Mouse (Mus musculus): ENCODE results near the gene 9930111J21Rik2. TPM values are rescaled to one million over a fixed set of nuclear protein-coding genes. Genes with fewer than 3 reads are reported as not detected.

The 9930111J21Rik2 gene
- polyA plus RNA-seq (2012; rRNA removed): 0.10 and 0.29 TPM in 2 replicates

DNA sequence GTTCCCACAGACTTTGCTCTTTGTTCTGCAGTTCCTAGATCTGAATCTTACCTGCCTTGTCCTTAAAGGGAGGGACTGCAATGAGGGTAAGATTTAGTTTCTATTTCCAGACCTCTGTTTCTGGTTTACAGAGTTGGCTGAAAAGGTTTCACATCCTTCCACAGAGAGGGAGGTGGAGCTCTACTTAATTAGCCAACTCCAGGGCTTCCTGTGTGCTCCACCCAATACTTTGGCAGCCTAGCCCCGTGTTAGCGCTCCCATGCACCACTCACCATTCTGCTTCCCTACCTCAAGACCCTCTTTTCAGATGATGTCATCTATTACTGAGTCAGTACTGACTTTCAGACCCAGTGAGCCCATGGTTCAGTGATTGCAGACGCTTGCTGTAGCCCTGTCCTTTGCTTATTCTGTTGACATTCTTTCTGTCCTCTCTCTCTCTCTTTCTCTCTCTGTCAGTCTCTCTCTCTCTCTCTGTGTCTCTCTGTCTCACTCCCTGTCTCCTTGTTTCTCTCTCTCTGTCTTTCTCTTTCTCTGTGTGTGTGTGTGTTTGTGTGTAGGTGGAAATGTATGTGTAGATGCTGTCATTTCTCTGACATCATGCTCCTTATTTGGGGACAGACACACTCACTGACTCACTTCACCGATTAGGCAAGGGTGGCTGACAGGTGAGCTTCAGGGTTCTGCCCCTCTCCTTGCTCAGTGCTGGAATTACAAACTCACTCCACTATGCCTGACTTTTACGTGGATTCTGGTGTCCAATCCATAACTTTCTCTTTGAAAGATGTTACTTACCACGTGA, at the start of gene 9930111J21Rik2:
TSS of gene 9930111J21Rik2 (minus strand) at position 150 of the 799 bp plus-strand sequence.

DNA sequence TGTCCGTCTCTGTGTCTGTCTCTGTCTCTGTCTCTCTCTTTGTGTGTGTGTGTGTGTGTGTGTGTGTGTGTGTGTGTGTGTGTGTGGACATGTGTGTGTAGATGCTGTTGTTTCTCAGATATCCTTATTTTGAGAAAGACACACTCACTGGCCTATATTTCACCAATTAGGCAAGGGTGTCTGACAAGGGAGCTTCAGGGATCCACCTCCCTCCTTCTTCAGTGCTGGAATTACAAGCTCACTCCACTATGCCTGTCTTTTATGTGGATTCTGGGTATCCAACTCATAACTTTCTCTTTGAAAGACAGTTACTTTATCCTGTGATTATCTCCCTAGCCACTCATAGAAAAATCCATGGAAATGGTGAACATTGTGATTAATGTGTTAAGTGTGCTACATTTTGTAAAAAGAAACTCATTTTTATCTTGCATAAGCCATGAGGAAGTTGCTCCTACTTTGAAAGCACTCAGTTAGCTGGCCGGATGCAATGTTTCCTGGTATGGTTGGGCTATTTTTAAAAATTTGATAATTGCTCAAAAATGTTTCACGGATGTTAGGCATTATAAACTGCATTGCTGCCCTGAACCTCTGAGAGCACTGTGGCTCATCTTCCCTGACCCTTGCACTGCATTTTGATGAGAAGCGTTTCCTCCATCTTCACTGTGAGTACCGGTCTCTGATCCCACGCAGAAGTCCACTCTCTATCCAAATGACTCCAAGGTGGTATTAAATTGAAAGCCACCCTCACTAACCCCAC, 25.1 kb upstream of the 9930111J21Rik2 start, which contains the start of gene Ifi47:
TSS of gene Ifi47 (plus strand) at position 587 of the 757 bp plus-strand sequence.

DNA sequence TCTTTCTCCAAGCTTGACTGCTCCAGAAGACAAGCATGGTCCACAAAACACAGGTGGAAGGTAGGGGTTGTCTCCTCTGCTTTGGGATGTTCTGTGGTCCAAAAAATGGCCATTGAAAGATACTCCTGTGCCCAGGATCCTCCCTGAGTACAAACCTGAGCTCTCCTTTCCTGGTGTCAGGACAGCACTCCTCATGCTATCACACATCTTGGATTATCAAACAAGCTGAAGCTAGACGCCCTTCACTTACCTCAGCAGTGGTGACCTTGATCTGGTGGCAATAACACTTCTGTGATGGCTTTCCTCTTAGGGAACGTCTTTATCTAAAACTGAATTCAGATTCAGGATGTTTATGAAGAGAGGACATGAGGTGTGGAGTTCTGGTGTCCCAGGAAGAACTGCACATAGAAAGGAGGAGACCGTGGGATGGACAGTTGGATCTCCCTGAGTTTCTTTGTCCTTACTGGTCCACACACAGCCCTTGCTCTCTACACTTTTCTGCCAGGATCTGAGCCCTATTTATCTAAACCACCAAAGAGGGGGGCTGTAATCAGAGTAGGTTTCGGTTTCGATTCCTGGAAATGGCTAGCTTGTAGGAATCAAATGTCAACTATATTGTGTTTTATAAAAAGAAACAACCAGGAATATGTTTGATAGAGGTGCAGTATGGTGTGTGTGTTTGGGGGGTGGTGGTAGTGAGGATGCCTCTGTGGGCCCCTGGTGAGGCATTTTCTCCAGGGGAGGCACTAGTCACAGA, 12.8 kb upstream of the 9930111J21Rik2 start, which contains the start of gene Tgtp2:
TSS of gene Tgtp2 (minus strand) at position 494 of the 757 bp plus-strand sequence.

DNA sequence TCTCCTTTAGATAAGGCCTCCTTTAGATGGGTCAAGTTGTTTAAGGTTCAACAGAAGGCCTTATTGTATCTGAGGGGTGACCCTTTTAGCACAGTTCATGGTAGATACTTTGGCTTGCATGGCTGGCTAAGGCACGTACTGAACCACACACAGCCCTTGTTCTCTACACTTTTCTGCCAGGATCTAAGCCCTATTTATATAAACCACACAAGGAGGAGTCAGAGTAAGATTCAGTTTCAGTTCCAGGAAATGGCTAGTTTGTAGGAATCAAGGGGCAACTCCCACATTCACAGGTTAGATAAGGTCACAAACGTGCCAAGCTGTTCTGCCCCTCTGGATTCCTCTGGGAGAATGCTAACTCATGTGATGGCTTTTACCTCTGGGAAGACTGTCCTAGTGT, 57.0 kb downstream of the 9930111J21Rik2 start, which contains the start of gene Tgtp1:
TSS of gene Tgtp1 (minus strand) at position 155 of the 400 bp plus-strand sequence.

DNA sequence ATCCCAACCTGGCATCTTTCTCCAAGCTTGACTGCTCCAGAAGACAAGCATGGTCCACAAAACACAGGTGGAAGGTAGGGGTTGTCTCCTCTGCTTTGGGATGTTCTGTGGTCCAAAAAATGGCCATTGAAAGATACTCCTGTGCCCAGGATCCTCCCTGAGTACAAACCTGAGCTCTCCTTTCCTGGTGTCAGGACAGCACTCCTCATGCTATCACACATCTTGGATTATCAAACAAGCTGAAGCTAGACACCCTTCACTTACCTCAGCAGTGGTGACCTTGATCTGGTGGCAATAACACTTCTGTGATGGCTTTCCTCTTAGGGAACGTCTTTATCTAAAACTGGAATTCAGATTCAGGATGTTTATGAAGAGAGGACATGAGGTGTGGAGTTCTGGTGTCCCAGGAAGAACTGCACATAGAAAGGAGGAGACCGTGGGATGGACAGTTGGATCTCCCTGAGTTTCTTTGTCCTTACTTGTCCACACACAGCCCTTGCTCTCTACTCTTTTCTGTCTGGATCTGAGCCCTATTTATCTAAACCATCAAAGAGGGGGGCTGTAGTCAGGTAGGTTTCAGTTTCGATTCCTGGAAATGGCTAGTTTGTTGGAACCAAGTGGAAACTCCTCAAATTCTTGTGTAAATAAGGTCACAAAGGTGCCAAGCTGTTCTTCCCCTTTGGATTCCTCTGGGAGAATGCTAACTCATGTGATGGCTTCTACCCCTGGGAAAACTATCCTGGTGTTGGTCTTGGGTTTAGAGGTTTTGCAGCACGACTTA, 59.1 kb downstream of the 9930111J21Rik2 start, which contains the start of gene Gm12185:
TSS of gene Gm12185 (minus strand) at position 487 of the 781 bp plus-strand sequence.

DNA sequence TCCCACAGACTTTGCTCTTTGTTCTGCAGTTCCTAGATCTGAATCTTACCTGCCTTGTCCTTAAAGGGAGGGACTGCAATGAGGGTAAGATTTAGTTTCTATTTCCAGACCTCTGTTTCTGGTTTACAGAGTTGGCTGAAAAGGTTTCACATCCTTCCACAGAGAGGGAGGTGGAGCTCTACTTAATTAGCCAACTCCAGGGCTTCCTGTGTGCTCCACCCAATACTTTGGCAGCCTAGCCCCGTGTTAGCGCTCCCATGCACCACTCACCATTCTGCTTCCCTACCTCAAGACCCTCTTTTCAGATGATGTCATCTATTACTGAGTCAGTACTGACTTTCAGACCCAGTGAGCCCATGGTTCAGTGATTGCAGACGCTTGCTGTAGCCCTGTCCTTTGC, 71.8 kb downstream of the 9930111J21Rik2 start, which contains the start of gene 9930111J21Rik1:
TSS of gene 9930111J21Rik1 (minus strand) at position 148 of the 400 bp plus-strand sequence.

DNA sequence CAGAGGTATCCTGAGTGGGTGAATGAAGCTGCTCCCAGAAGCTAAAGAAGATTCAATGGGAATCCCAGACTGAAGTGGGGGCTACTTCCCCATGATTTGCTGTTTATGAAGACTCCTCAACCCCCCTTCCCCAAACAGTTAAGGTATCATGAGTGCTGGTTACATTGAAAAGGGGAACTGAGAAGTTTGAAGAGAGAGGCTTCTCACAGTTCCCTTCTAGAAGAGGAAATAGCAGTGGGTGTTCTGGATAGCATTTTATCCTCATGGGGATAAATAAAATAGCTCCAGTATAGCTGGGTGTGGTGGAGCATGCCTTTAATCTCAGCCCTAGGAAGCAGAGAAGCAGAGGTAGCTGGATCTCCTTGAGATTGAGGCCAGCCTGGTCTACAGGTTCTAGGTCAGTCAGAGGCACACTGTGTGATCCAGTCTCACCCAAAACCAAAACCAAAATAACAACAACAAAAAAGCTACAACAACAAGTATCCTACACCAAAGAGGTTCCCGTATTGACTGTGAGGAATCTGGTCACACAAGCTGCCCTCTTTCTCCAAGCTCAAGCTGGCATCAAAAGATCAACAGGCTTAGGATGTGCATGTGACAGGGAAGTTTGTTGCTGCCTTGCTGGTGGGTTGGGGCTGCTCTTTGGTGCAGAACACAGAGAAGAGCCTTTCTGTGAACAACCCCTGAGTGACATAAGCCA, 72.7 kb downstream of the 9930111J21Rik2 start, which contains the start of gene Olfr56:
TSS of gene Olfr56 (plus strand) at position 650 of the 700 bp plus-strand sequence.

Other genes with a start within 250 kb of the 9930111J21Rik2 start
- gene Trim41, start 233.9 kb downstream of the 9930111J21Rik2 start, polyA plus RNA-seq (2012; rRNA removed): 41.2 and 55.9 TPM in 2 replicates
- gene Trim7, start 225.1 kb downstream of the 9930111J21Rik2 start, polyA plus RNA-seq (2012; rRNA removed): 1.3 and 1.5 TPM in 2 replicates
- 24.0 and 57.0 TPM in 2 replicates for gene Gm12184, start 224.6 kb downstream of the 9930111J21Rik2 start, polyA plus RNA-seq (2012; rRNA removed)
- 1.5 and 2.2 TPM in 2 replicates for gene Irgm1, start 179.6 kb downstream of the 9930111J21Rik2 start, polyA plus RNA-seq (2012; rRNA removed)
- 0.12 and 0.13 TPM in 2 replicates for gene Gm5431, start 149.0 kb downstream of the 9930111J21Rik2 start, polyA plus RNA-seq (2012; rRNA removed)
- 0.58 and 1.1 TPM in 2 replicates for gene Psme2b, start 105.1 kb downstream of the 9930111J21Rik2 start, polyA plus RNA-seq (2012; rRNA removed)
- gene Olfr56, start 72.4 kb downstream of the 9930111J21Rik2 start, polyA plus RNA-seq (2012; rRNA removed): 0.02 and 0.06 TPM in 2 replicates
- gene 9930111J21Rik1, start 71.8 kb downstream of the 9930111J21Rik2 start, polyA plus RNA-seq (2012; rRNA removed): 0.18 and 0.27 TPM in 2 replicates
- gene Gm12185, start 59.0 kb downstream of the 9930111J21Rik2 start, polyA plus RNA-seq (2012; rRNA removed): not detected in 2 replicates
- gene Tgtp1, start 57.1 kb downstream of the 9930111J21Rik2 start, polyA plus RNA-seq (2012; rRNA removed): not detected in 2 replicates
- not detected in 2 replicates for gene Tgtp2, start 13.0 kb upstream of the 9930111J21Rik2 start, polyA plus RNA-seq (2012; rRNA removed)
- gene Ifi47, start 25.3 kb upstream of the 9930111J21Rik2 start, polyA plus RNA-seq (2012; rRNA removed): 0.55 and 0.89 TPM in 2 replicates
- gene Olfr1396, start 63.6 kb upstream of the 9930111J21Rik2 start, polyA plus RNA-seq (2012; rRNA removed): not detected in 2 replicates
- gene Olfr1395, start 91.0 kb upstream of the 9930111J21Rik2 start, polyA plus RNA-seq (2012; rRNA removed): not detected in 2 replicates
- not detected in 2 replicates for gene Olfr1394, start 103.1 kb upstream of the 9930111J21Rik2 start, polyA plus RNA-seq (2012; rRNA removed)
- 0.21 and 0.44 TPM in 2 replicates for gene Btnl9, start 135.9 kb upstream of the 9930111J21Rik2 start, polyA plus RNA-seq (2012; rRNA removed)
- gene Zfp62, start 152.1 kb upstream of the 9930111J21Rik2 start, polyA plus RNA-seq (2012; rRNA removed): 34.9 and 45.0 TPM in 2 replicates
- gene Mgat1, start 192.9 kb upstream of the 9930111J21Rik2 start, polyA plus RNA-seq (2012; rRNA removed): 43.1 and 45.5 TPM in 2 replicates
- gene Olfr1393, start 227.1 kb upstream of the 9930111J21Rik2 start, polyA plus RNA-seq (2012; rRNA removed): 0.06 and 0.17 TPM in 2 replicates
- gene Olfr1392, start 234.0 kb upstream of the 9930111J21Rik2 start, polyA plus RNA-seq (2012; rRNA removed): 0.05 and 0.20 TPM in 2 replicates